Mouse (Mus musculus) myocyte (in vitro differentiated cells): Measurements from ENCODE around the gene Prss56. TPM values are rescaled to one million over a fixed set of nuclear protein-coding genes. Genes with fewer than 3 reads are reported as not detected.
A peak's percentile ranks its signal among the peaks of the same experiment; 100 is the strongest.

ENCODE experiments used
- H3K27me3 ChIP-seq: one replicate; pipeline ENCODE4 v1.6.1; 2011; ENCODE audit not compliant: control insufficient read depth, insufficient read depth, insufficient read length
- H3K36me3 ChIP-seq: one replicate; pipeline ENCODE4 v1.6.1; 2011; ENCODE audit not compliant: control insufficient read depth, insufficient read depth
- H3K4me2 ChIP-seq: one replicate; pipeline ENCODE4 v1.6.1; 2011; ENCODE audit warnings: low read depth, control low read depth
- H3K4me3 ChIP-seq: one replicate; pipeline ENCODE4 v1.5.1; 2011; ENCODE audit warnings: mild to moderate bottlenecking, control low read depth, moderate library complexity
- H3K79me2 ChIP-seq: one replicate; pipeline ENCODE4 v1.6.1; 2011; ENCODE audit not compliant: control insufficient read depth, insufficient read depth
- H3ac ChIP-seq: one replicate; pipeline ENCODE4 v1.6.1; 2011; ENCODE audit not compliant: control insufficient read depth, insufficient read length
- CEBPB ChIP-seq: IDR thresholded peaks from 2 replicates; pipeline ENCODE4 v1.6.1; 2011; ENCODE audit warnings: mild to moderate bottlenecking, moderate library complexity; ENCODE audit not compliant: poor library complexity, insufficient read depth, severe bottlenecking
- E2F4 ChIP-seq: IDR thresholded peaks from one replicate; pipeline ENCODE4 v1.6.1; 2011; ENCODE audit warnings: mild to moderate bottlenecking, control low read depth, moderate library complexity; ENCODE audit not compliant: insufficient read depth
- MAX ChIP-seq: IDR thresholded peaks from one replicate; pipeline ENCODE4 v1.6.1; 2011; ENCODE audit warnings: low read depth, mild to moderate bottlenecking, control low read depth
- MYOD1 ChIP-seq, 3 experiments: IDR thresholded peaks; one replicate each; pipeline ENCODE4 v1.6.1; 2011; ENCODE audit warnings: control low read depth in 2 of 3, low read depth in 2 of 3, mild to moderate bottlenecking in 2 of 3, moderate library complexity in 1 of 3; ENCODE audit not compliant: insufficient read length in 2 of 3, control insufficient read depth in 1 of 3
- MYOG ChIP-seq, 3 experiments: IDR thresholded peaks; one replicate each; pipeline ENCODE4 v1.6.1; 2011; ENCODE audit warnings: control low read depth in 2 of 3, low read depth in 2 of 3, mild to moderate bottlenecking in 2 of 3; ENCODE audit not compliant: insufficient read length in 2 of 3, control insufficient read depth in 1 of 3, insufficient read depth in 1 of 3
- POLR2A ChIP-seq: IDR thresholded peaks from one replicate; pipeline ENCODE4 v1.6.1; 2011; ENCODE audit warnings: low read depth, mild to moderate bottlenecking, control low read depth, moderate library complexity; ENCODE audit not compliant: insufficient read length
- POLR2AphosphoS2 ChIP-seq: IDR thresholded peaks from one replicate; pipeline ENCODE4 v1.6.1; 2011; ENCODE audit warnings: low read depth, control low read depth; ENCODE audit not compliant: insufficient read length
- REST ChIP-seq: IDR thresholded peaks from one replicate; pipeline ENCODE4 v1.6.1; 2011; ENCODE audit warnings: mild to moderate bottlenecking, control low read depth, moderate library complexity; ENCODE audit not compliant: insufficient read depth, insufficient read length
- SRF ChIP-seq: IDR thresholded peaks from one replicate; pipeline ENCODE4 v1.6.1; 2011; ENCODE audit warnings: low read depth; ENCODE audit not compliant: control insufficient read depth, insufficient read length
- TCF12 ChIP-seq: IDR thresholded peaks from one replicate; pipeline ENCODE4 v1.6.1; 2011; ENCODE audit warnings: mild to moderate bottlenecking, control low read depth; ENCODE audit not compliant: poor library complexity, insufficient read depth, severe bottlenecking
- TCF3 ChIP-seq: IDR thresholded peaks from one replicate; pipeline ENCODE4 v1.6.1; 2011; ENCODE audit warnings: low read depth, control low read depth; ENCODE audit not compliant: insufficient read length
- USF1 ChIP-seq: IDR thresholded peaks from one replicate; pipeline ENCODE4 v1.6.1; 2011; ENCODE audit warnings: low read depth, mild to moderate bottlenecking, control low read depth, moderate library complexity
- polyA plus RNA-seq: library from polyadenylated mRNA; unstranded; fragments of >200 nt; fragmentation: generic; extraction: Trizol; gene quantifications from one replicate; pipeline ENCODE4 v1.2.1, GENCODE M21; 2012; ENCODE audit warnings: missing spikeins

Gene Prss56
- polyA plus RNA-seq, result 0.16 TPM

DNA sequence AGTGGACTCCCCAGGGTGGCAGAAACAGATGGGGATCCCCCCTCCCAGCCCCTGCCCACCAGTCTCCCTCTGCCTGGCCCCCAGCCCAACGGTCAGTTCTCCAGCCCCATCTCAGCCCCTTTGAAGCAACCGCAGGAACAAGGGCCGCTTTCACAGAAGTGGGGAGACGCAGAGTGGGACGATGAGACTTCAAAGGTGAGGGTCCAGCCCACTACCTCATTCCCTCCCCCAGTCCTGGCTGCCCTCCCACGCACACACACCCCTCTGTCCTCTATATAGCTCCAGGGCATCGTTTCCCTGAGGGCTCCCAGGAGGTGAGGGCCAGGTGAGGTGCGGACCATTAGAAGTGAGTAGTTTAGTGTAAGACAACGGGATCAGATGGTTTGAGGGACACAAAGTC, at the start of gene Prss56:
Gene Prss56, plus strand, starts transcription at position 301 of the 400 bp plus-strand sequence.
- no peaks in the 10 kb centered on the region for H3K79me2 ChIP-seq
- no peaks in the 10 kb centered on the region for H3K36me3 ChIP-seq
- no peak within 1 kb of the TSS for H3K4me3 ChIP-seq
- TF ChIP-seq POLR2A, result no peak
- TF ChIP-seq POLR2AphosphoS2, result no peak
- H3K27me3 ChIP-seq, result no peaks in the 10 kb centered on the region
- H3ac ChIP-seq, result no peak within 1 kb of the TSS
- no peak within 1 kb of the TSS for H3K4me2 ChIP-seq

DNA sequence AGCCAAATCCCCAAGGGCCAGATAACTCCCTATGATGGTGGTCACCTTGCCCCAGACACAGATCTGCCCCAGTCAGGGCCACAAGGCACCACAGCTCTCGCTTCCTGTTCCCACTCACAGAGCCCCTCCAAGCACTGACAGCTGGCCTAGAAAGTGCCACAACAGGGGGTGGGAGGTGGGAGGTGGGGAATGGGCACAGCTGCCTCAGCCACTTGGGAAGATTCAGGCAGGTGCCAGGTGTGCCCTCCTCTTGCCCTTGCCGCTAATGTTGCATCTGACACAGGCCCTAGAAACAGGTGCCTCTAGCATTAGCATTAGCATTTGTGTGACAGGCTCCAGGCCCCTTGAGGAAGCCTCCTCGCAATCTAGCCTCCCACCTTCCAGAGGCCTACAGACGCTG, 41.6 kb upstream of the Prss56 start:
- H3K4me3 ChIP-seq, result no peak overlapping the region
- peaks cover 8% of the 10 kb centered on the region for H3K27me3 ChIP-seq
- no peaks in the 10 kb centered on the region for H3K79me2 ChIP-seq
- TF ChIP-seq POLR2AphosphoS2 (no peak), MYOD1 (IDR thresholded peaks at IDR 0.05; ENCODE audit: control insufficient read depth in 1 of 3, insufficient read length in 2 of 3, low read depth in 2 of 3) (peak in 2 of 3 experiments; percentile 14 to 65), TCF3 (peak; percentile 20), MYOG (IDR thresholded peaks at IDR 0.05; ENCODE audit: control insufficient read depth in 1 of 3, insufficient read depth in 1 of 3, insufficient read length in 2 of 3, low read depth in 2 of 3) (peak in 1 of 3 experiments; percentile 71)
- H3ac ChIP-seq, result no peak overlapping the region
- H3K4me2 ChIP-seq, result no peak overlapping the region
- no peaks in the 10 kb centered on the region for H3K36me3 ChIP-seq

- peak in 2 of 3 experiments; percentile 68 to 71 for TF ChIP-seq MYOD1 (IDR thresholded peaks at IDR 0.05; ENCODE audit: control insufficient read depth in 1 of 3, insufficient read length in 2 of 3, low read depth in 2 of 3)
- TF ChIP-seq MYOG (IDR thresholded peaks at IDR 0.05; ENCODE audit: control insufficient read depth in 1 of 3, insufficient read depth in 1 of 3, insufficient read length in 2 of 3, low read depth in 2 of 3), result peak; percentile 58 to 76 (median 64)
- TF ChIP-seq CEBPB, result no peak
- TF ChIP-seq POLR2A, result no peak
- TF ChIP-seq USF1, result peak; percentile 37
- Histone ChIP-seq H3K4me2 (peak overlapping the region; percentile 12), H3ac (no peak overlapping the region), H3K36me3 (no peaks in the 10 kb centered on the region), H3K4me3 (no peak overlapping the region), H3K79me2 (no peaks in the 10 kb centered on the region), H3K27me3 (peaks cover 8% of the 10 kb centered on the region)
Observed at GRCm38 (mm10) chr1:87142456-87142855, 40.7 kb upstream of the Prss56 start.

DNA sequence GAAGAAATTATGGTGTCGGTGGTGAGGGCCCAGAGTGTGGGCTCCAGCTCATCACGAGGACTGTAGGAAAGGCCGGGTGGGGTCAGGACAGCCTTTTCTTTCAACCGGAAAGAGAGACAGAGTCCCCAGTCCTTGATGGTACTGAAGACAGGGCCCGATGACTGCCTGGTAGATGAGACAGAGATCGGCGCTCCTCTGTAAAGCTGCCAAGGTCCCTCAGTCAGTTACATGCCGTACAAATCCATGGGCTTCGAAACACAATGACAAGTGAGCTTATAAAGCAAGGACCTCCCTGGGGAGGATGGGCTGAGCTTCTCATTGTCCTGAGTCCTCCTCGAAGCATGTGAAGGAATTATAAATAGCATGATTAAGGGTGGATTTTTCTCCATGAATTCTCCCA, 40.0 kb upstream of the Prss56 start:
- no peak overlapping the region for H3K4me2 ChIP-seq
- H3ac ChIP-seq, result no peak overlapping the region
- H3K79me2 ChIP-seq, result no peaks in the 10 kb centered on the region
- H3K27me3 ChIP-seq, result peaks cover 12% of the 10 kb centered on the region
- TF ChIP-seq MYOD1 (IDR thresholded peaks at IDR 0.05; ENCODE audit: control insufficient read depth in 1 of 3, insufficient read length in 2 of 3, low read depth in 2 of 3) (no peak), TCF12 (no peak), POLR2AphosphoS2 (no peak), SRF (no peak), POLR2A (no peak), MAX (no peak), REST (no peak), USF1 (no peak), E2F4 (no peak), MYOG (IDR thresholded peaks at IDR 0.05; ENCODE audit: control insufficient read depth in 1 of 3, insufficient read depth in 1 of 3, insufficient read length in 2 of 3, low read depth in 2 of 3) (no peak), CEBPB (no peak), TCF3 (no peak)
- no peak overlapping the region for H3K4me3 ChIP-seq
- H3K36me3 ChIP-seq, result no peaks in the 10 kb centered on the region

DNA sequence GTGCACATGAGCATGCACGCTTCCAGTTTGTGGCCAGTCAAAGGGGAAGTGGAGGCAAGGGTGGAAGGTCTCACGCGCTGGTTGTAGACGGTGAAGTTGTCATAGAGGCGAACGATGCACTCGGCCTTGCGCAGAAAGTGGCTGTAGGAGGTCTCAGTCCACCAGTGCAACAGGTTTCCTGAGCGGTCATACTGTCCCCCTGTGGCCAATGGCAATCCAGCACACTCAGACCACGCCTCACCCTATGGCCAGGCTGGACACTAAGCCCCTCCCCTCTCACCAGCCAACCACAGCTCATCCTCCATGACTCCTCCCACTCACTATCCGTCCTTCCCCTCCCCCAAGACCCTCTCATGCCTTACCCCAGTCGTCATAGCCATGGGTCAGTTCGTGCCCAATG, 33.7 kb upstream of the Prss56 start:
- no peak overlapping the region for H3K4me2 ChIP-seq
- no peak overlapping the region for H3K4me3 ChIP-seq
- H3ac ChIP-seq, result no peak overlapping the region
- H3K79me2 ChIP-seq, result no peaks in the 10 kb centered on the region
- no peaks in the 10 kb centered on the region for H3K36me3 ChIP-seq
- no peak for TF ChIP-seq MYOD1 (IDR thresholded peaks at IDR 0.05; ENCODE audit: control insufficient read depth in 1 of 3, insufficient read length in 2 of 3, low read depth in 2 of 3)
- TF ChIP-seq USF1, result no peak
- TF ChIP-seq TCF3, result no peak
- TF ChIP-seq MYOG (IDR thresholded peaks at IDR 0.05; ENCODE audit: control insufficient read depth in 1 of 3, insufficient read depth in 1 of 3, insufficient read length in 2 of 3, low read depth in 2 of 3), result no peak
- TF ChIP-seq REST, result no peak
- TF ChIP-seq TCF12, result no peak
- no peak for TF ChIP-seq SRF
- TF ChIP-seq CEBPB, result no peak
- TF ChIP-seq POLR2AphosphoS2, result no peak
- TF ChIP-seq POLR2A, result no peak
- no peak for TF ChIP-seq MAX
- TF ChIP-seq E2F4, result no peak
- H3K27me3 ChIP-seq, result peaks cover 58% of the 10 kb centered on the region

DNA sequence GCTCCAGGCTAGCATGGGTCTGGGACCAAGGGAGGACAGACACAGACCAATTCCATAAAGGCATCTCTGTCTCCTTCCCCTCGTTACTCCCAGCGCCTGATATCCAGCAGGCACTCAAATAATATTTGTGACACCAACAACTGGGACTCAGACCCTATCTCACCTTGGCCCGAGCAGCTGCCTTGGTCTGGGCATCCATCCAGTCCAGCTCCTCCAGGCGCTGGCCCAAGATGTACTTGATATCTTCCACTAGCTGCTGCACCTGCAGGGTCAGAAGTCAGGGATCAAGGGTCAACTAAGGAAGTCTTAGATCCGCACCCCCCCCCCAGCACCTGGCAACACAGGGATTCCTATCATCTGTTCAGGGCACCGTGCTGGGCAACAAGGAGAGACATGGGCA, 31.8 kb upstream of the Prss56 start:
- no peak overlapping the region for H3ac ChIP-seq
- no peaks in the 10 kb centered on the region for H3K36me3 ChIP-seq
- H3K4me2 ChIP-seq, result no peak overlapping the region
- no peaks in the 10 kb centered on the region for H3K79me2 ChIP-seq
- TF ChIP-seq E2F4 (no peak), TCF3 (no peak), MYOG (IDR thresholded peaks at IDR 0.05; ENCODE audit: control insufficient read depth in 1 of 3, insufficient read depth in 1 of 3, insufficient read length in 2 of 3, low read depth in 2 of 3) (no peak), POLR2A (no peak), SRF (no peak), POLR2AphosphoS2 (no peak), REST (no peak), TCF12 (no peak), USF1 (no peak), MAX (no peak), MYOD1 (IDR thresholded peaks at IDR 0.05; ENCODE audit: control insufficient read depth in 1 of 3, insufficient read length in 2 of 3, low read depth in 2 of 3) (no peak), CEBPB (no peak)
- peaks cover 70% of the 10 kb centered on the region for H3K27me3 ChIP-seq
- no peak overlapping the region for H3K4me3 ChIP-seq
